Mouse (Mus musculus) hindbrain, embryonic 12.5 days (tissue): ENCODE data around the gene Polr2e. TPM values are rescaled to one million over a fixed set of nuclear protein-coding genes. Genes with fewer than 3 reads are reported as not detected.
"Not testable (repeated sequence)": the region's sequence is repeated elsewhere in the genome, so short reads cannot be mapped to it uniquely, and the experiment has no call there.

Experiments
- ATAC-seq: fragments of 200-750 bp; cut with Nextera tagmentation; 2 replicates; pipeline ENCODE4 v1.8.0; 2017; ENCODE audit warnings: moderate TSS enrichment; ENCODE audit not compliant: low FRiP score
- H3K27ac ChIP-seq: fragments of 300-500 bp; sonication (generic); 2 replicates; pipeline ENCODE4 v1.5.1; 2016; ENCODE audit warnings: mild to moderate bottlenecking
- H3K27me3 ChIP-seq: fragments of 300-500 bp; sonication (generic); 2 replicates; pipeline ENCODE4 v1.6.1; 2016; ENCODE audit warnings: mild to moderate bottlenecking
- H3K36me3 ChIP-seq: fragments of 300-500 bp; sonication (generic); 2 replicates; pipeline ENCODE4 v1.6.1; 2016; ENCODE audit warnings: mild to moderate bottlenecking
- H3K4me1 ChIP-seq: fragments of 300-500 bp; sonication (generic); 2 replicates; pipeline ENCODE4 v1.6.1; 2016
- H3K4me2 ChIP-seq: fragments of 300-500 bp; sonication (generic); replicated peaks from 2 replicates; pipeline ENCODE4 v1.6.1; 2016; ENCODE audit warnings: mild to moderate bottlenecking
- H3K4me3 ChIP-seq: fragments of 300-500 bp; sonication (generic); 2 replicates; pipeline ENCODE4 v1.5.1; 2016; ENCODE audit warnings: mild to moderate bottlenecking
- H3K9ac ChIP-seq: fragments of 300-500 bp; sonication (generic); 2 replicates; pipeline ENCODE4 v1.6.1; 2016; ENCODE audit warnings: mild to moderate bottlenecking, moderate library complexity
- H3K9me3 ChIP-seq: fragments of 300-500 bp; sonication (generic); replicated peaks from 2 replicates; pipeline ENCODE4 v1.6.1; 2016; ENCODE audit warnings: mild to moderate bottlenecking
- WGBS: fragments of 180-500 bp; shearing (Covaris S2); methylation state at CpG from one replicate; pipeline ENCODE4 v1.1.7; 2016; 5-methylcytosine and 5-hydroxymethylcytosine counted together
- polyA plus RNA-seq: library from polyadenylated mRNA; unstranded; fragments of >200 nt; fragmentation: Nextera tagmentation; extraction: Ambion mirVana; gene quantifications from 2 replicates; pipeline ENCODE4 v1.2.1, GENCODE M21; 2016

Polr2e gene
- polyA plus RNA-seq, 1 experiment from 2014 or later = 171 TPM

DNA sequence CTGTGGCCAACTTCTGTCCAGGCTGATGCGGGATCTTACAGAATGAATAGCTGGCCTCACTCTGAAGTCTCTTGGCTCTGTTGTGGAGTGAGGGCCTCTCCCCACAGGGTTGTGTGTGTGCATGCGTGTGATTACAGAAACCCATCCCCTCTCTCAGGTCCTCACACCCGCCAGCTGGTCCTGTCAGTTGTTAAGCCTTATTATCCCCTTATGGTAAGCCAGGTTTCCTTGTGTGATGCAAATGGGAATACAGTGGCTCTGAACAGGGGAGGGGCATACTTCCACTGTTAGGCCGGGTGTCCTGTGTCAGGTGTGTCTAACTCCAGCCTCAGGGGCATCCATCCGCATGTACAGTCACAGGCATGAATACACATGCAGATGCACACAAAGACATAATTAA is 6.2 kb upstream of the Polr2e start:
- peaks cover 21% of the 10 kb centered on the region for H3K4me1 ChIP-seq
- WGBS = 78% methylated on average over 5 of the region's 5 CpGs
- H3K4me2 ChIP-seq = no peak overlapping the region
- ATAC-seq = no peak
- H3K36me3 ChIP-seq = no peaks in the 10 kb centered on the region
- no peaks in the 10 kb centered on the region for H3K9me3 ChIP-seq
- no peak overlapping the region for H3K4me3 ChIP-seq
- H3K27ac ChIP-seq = no peak overlapping the region
- H3K9ac ChIP-seq = no peak overlapping the region
- H3K27me3 ChIP-seq = peaks cover 7% of the 10 kb centered on the region; the same call in 1 of the 2 replicates

DNA sequence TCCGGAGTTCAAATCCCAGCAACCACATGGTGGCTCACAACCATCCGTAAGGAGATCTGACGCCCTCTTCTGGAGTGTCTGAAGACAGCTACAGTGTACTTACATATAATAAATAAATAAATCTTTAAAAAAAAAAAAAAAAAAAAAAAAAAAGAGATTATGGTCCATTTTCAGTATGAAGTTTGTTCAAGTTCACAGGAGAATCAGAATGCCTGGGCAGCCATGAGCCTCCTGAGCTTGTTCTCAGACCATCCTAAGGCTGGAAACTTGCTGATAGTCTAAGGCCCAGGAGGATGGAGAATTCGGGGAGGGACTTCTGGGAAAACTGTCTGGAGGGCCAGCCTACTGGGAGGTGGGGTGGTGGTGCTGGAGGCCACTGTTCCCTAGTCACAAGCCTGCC is 5.8 kb upstream of the Polr2e start:
- H3K27ac ChIP-seq, H3K36me3 ChIP-seq, H3K4me2 ChIP-seq, ATAC-seq, H3K9me3 ChIP-seq, H3K27me3 ChIP-seq, H3K4me3 ChIP-seq, H3K9ac ChIP-seq: not testable (repeated sequence)
- H3K4me1 ChIP-seq = peaks cover 21% of the 10 kb centered on the region
- 93% methylated on average over 4 of the region's 4 CpGs for WGBS

DNA sequence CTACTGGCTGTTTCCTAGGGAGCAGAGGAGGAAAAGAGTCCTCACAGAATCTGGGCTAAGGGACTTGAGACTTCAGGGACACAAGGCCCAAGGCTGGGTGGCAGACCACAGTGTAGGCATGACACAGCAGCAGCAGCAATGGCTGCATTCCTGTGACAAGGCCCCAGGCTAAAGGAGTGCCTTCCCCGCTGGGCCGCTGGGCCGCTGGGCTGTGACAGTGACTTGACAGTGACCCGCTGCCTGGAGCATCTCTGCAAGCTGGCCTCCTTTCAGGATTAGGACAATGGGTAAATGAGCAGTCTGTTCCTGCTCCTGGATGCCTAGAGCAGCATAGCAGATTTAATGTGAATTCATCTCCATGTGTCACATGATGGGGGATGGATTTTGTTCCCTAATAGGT is 4.5 kb upstream of the Polr2e start:
- WGBS = 17% methylated on average over 4 of the region's 4 CpGs

DNA sequence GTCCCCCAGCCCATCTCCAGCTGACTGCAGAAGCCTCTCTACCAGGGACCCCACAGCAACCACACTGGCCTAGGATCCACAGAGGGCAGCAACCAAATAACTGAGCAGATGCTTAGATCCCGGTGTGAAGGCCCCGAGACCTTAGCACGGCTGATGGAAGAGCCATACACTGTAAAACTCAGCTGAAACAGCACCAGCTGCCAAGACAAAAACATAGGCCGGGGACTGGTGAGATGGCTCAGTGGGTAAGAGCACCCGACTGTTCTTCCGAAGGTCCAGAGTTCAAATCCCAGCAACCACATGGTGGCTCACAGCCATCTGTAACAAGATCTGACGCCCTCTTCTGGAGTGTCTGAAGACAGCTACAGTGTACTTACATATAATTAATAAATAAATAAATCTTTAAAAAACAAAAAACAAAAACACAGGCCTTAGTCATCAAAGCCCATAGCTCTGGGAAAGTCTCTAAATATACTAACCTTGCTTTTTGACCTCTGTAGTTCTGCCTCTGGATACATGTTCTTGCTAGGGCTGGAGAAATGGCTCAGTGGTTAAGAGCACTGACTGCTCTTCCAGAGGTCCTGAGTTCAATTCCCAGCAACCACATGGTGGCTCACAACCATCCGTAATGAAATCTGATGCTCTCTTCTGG is 1.9 kb upstream of the Polr2e start:
- peaks cover 16% of the 10 kb centered on the region for H3K36me3 ChIP-seq
- H3K4me3 ChIP-seq, H3K27ac ChIP-seq, ATAC-seq, H3K9me3 ChIP-seq, H3K27me3 ChIP-seq, H3K9ac ChIP-seq, H3K4me2 ChIP-seq: not testable (repeated sequence)
- H3K4me1 ChIP-seq = peaks cover 21% of the 10 kb centered on the region
- WGBS = 85% methylated on average over 8 of the region's 8 CpGs

More for the DNA sequence above, 4.5 kb upstream of the Polr2e start:
- H3K4me2 ChIP-seq = no peak overlapping the region
- H3K4me3 ChIP-seq = no peak overlapping the region
- no peak for ATAC-seq
- H3K27me3 ChIP-seq = peaks cover 7% of the 10 kb centered on the region; the same call in 1 of the 2 replicates
- peak overlapping the region; percentile 35; the same call in 1 of the 2 replicates for H3K9ac ChIP-seq
- peaks cover 24% of the 10 kb centered on the region for H3K4me1 ChIP-seq
- peak overlapping the region; percentile 79 for H3K27ac ChIP-seq
- H3K36me3 ChIP-seq = no peaks in the 10 kb centered on the region
- no peaks in the 10 kb centered on the region for H3K9me3 ChIP-seq

DNA sequence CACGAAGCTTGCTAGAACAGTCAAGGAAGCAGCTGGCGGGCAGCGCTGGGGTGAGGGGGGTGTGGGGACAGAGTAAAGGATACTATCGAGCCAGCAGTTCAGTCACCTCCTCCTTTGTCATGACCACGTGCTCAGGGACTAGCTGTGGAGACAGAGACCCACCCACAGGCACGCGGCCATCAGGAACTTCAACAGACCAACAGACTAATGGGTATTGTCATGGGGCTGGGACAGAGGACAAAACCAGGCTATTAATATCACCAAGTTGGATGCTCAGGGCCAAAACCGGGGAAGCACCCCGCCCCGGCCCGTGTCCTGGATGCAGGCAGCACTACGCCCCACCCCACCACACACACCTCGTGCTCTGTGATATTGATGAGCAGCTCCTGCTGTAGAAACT is 2.8 kb downstream of the Polr2e start:
- H3K4me1 ChIP-seq = peaks cover 18% of the 10 kb centered on the region
- no peak overlapping the region for H3K4me3 ChIP-seq
- peak overlapping the region; percentile 13; the same call in 1 of the 2 replicates for H3K9ac ChIP-seq
- H3K27me3 ChIP-seq = no peaks in the 10 kb centered on the region
- 95% methylated on average over 13 of the region's 13 CpGs for WGBS
- no peak overlapping the region for H3K27ac ChIP-seq
- H3K9me3 ChIP-seq = no peaks in the 10 kb centered on the region
- H3K4me2 ChIP-seq = no peak overlapping the region
- H3K36me3 ChIP-seq = peaks cover 38% of the 10 kb centered on the region
- no peak for ATAC-seq

DNA sequence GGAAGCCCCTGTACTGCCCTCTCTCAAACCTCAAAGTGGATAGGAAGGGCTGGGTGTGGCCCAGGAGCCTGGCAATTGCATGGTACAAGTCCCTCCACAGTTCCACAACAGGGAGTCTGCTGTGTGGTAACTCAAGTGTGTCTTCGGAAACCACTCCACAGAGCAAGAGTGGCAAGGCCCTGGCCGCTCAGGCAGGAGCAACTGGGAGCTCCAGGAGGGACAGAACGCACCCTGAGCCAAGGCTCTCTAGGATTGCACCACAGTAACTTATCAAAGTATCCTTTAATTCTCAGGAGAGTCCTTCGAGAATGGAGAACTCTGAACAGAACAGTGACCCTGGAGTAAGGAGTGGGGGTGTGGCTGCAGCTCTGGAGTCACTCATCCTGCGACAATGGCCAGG is 3.9 kb downstream of the Polr2e start:
- peaks cover 38% of the 10 kb centered on the region for H3K36me3 ChIP-seq
- H3K27ac ChIP-seq = 0 out of 2 replicates have a peak overlapping the region, but pooled peaks have one; percentile 44
- 97% methylated on average over 5 of the region's 5 CpGs for WGBS

DNA sequence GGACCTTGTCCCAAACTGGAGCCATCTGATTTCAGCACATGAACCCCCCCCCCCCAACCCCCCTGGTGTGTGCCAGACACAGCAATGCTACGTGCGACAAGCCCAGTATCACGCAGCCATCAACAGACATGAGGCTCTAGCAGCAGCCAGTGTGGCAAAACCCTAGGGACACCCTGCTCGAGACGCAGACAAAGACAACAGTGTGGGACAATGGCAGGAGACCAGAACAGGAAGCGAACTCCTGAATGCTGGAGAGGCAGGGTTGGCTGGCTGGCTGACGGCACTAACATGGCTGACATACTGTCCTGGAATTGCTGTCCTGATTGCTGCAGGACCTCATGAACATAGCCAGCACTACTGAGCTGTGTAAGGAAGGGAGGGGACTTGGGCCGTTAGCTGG is 4.4 kb downstream of the Polr2e start:
- no peak for ATAC-seq
- Histone ChIP-seq H3K4me1 (peaks cover 20% of the 10 kb centered on the region), H3K4me2 (no peak overlapping the region), H3K9me3 (no peaks in the 10 kb centered on the region), H3K36me3 (peaks cover 38% of the 10 kb centered on the region), H3K27me3 (no peaks in the 10 kb centered on the region), H3K9ac (no peak overlapping the region; the same call in 1 of the 2 replicates), H3K4me3 (no peak overlapping the region), H3K27ac (0 out of 2 replicates have a peak overlapping the region, but pooled peaks have one; percentile 44)
- 71% methylated on average over 8 of the region's 8 CpGs for WGBS

More for the DNA sequence above, 3.9 kb downstream of the Polr2e start:
- Histone ChIP-seq H3K4me2 (no peak overlapping the region), H3K4me3 (no peak overlapping the region), H3K27me3 (no peaks in the 10 kb centered on the region), H3K4me1 (peaks cover 18% of the 10 kb centered on the region), H3K9ac (no peak overlapping the region), H3K9me3 (no peaks in the 10 kb centered on the region)
- no peak for ATAC-seq

DNA sequence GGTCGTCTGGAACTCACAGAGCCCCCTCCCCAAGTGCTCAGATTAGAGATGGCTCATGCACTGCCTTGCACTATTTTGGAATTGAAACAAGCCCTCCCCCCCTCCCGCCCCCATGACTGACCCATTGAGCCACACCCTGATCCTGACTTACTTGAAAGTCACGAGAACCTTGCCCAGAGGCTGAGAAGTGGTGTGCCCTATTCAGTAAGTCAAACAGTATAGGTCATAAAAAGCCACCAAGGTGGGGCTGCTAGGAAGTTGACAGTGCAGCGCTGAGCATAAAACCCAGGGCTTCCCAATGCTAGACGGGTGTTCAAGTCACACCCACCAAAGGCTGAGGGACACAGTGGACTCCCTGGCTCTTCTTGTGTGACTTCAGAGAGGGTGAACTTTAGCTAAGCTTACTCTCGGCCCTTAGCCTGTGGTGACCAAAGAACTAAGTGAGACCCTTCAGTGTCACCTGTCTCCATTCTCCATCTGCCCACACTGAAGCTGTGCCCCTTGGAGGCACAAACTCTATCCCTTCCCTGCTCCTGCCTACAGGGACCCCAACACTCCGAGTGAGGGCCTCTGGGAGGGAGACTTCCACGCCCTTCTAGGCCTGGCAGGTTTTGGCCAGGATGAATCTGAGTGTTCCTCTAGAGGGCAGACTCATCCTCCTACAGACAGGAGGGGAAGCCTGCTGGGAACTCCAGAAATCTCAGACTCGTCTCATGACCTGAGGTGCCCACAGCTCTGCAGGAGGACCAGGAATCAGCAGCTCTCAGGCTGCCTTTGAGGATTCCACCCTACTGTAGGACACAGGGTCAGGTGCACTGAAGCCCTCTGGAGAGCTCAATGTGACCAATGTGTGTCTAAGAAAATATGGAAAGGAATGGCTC is 5.8 kb downstream of the Polr2e start:
- Histone ChIP-seq H3K4me3 (no peak overlapping the region), H3K27me3 (no peaks in the 10 kb centered on the region), H3K4me1 (peaks cover 15% of the 10 kb centered on the region), H3K9ac (no peak overlapping the region), H3K27ac (peak overlapping the region; percentile 23; the same call in 1 of the 2 replicates), H3K9me3 (no peaks in the 10 kb centered on the region), H3K36me3 (peaks cover 38% of the 10 kb centered on the region), H3K4me2 (no peak overlapping the region)
- no peak for ATAC-seq
- WGBS = 46% methylated on average over 9 of the region's 9 CpGs

DNA sequence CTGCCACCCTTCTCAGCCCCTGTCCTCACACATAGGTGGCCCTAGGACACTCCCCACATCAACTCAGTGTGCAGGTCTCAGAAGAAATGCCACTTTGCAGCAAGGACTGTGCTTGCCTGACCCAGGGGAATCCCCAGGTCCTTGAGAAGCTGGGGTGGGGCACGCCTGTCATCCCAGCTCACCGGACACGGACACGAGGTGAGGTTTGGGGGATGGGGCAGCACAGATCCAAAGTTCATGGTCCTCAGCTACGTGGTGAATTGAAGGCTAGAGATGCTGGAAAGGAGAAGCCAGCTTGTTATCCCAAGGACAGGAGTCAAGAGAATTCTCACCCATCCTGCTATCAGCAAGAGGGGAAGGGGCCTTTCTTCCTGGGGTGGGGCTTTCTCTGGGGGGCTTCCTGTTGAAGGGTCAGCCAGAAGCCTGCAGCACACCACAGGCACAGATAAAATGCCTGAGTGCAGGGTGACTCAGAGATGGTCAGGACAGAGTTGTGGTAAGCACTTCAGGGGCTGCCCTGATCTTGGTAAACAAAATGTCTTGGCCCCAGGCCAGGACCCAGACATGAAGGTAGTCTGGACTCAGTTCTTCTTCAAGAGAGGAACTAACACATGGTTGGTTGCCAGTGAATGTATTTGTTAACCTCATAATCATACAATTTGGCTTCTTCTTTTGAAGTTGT is 6.7 kb downstream of the Polr2e start:
- ATAC-seq = no peak
- Histone ChIP-seq H3K9ac (no peak overlapping the region), H3K4me3 (no peak overlapping the region), H3K36me3 (peaks cover 34% of the 10 kb centered on the region), H3K9me3 (no peaks in the 10 kb centered on the region), H3K4me1 (peaks cover 7% of the 10 kb centered on the region), H3K27ac (peak overlapping the region; percentile 23; the same call in 1 of the 2 replicates), H3K27me3 (no peaks in the 10 kb centered on the region), H3K4me2 (no peak overlapping the region)
- WGBS = 81% methylated on average over 5 of the region's 5 CpGs

DNA sequence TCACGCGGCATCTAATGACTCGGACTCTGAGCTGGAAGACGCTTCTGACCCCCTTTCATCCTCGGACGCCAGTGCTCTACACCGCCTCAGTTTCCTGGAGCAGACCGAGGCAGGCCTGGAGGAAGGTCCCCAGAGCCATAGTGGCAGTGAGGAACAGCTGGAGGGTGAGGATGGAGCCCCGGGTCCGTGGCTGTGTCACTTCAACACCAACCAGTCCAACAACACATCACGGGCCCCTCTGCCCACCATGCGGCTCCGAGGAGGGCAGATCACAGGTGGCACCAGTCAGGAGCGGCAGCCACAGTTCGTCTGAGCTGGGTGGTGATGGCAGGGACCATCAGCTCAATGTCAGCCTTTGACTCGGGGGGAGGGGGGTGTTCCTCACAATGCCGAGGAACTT is 8.9 kb downstream of the Polr2e start:
- Histone ChIP-seq H3K27me3 (no peaks in the 10 kb centered on the region), H3K9me3 (no peaks in the 10 kb centered on the region), H3K27ac (no peak overlapping the region), H3K4me3 (no peak overlapping the region), H3K4me2 (no peak overlapping the region), H3K4me1 (0 out of 2 replicates have a peak, but pooled peaks cover 3% of the 10 kb centered on the region), H3K9ac (peak overlapping the region; percentile 27; the same call in 1 of the 2 replicates), H3K36me3 (peaks cover 14% of the 10 kb centered on the region)
- no peak for ATAC-seq
- 86% methylated on average over 17 of the region's 17 CpGs for WGBS

DNA sequence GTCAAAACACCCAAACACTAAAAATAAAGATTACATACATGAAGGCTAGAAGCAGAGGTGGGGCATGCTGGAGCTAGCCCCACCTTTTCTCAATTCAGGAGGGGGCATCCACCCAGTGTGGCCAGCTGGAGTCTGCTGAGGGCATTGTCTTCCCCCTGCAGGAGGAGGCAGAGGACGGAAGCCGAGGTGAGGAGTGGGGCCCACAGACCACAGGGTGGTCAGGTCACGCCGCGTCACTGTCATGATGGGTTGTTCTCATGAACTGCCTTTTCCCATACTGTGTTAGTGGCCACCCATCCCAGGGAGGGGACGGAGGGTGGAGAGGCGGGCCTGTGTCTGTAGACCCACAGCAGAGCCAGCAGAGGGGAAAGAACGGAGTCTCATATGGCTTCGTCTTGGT is 9.4 kb downstream of the Polr2e start:
- H3K27me3 ChIP-seq = no peaks in the 10 kb centered on the region
- H3K4me3 ChIP-seq = no peak overlapping the region
- no peak overlapping the region for H3K27ac ChIP-seq
- H3K4me1 ChIP-seq = 0 out of 2 replicates have a peak, but pooled peaks cover 3% of the 10 kb centered on the region
- no peak overlapping the region for H3K4me2 ChIP-seq
- H3K9me3 ChIP-seq = no peaks in the 10 kb centered on the region
- 86% methylated on average over 9 of the region's 9 CpGs for WGBS
- H3K36me3 ChIP-seq = peaks cover 8% of the 10 kb centered on the region
- ATAC-seq = no peak
- 0 out of 2 replicates have a peak overlapping the region, but pooled peaks have one; percentile 27 for H3K9ac ChIP-seq

DNA sequence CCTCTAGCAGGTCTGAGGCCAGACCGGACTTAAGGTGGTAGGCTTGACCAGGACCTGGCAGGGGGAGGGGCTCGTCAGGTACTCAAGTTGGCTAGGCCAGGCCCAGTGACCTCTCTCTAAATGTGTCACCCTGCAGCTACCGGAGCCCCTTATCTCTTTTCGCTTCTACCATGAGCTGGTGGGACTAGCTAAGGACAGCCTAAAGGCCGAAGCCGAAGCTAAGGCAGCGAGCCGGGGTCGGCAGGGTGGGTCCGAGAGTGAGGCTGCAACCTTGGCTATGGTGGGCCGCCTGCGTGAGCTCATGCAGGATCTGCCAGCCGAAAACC is 11.1 kb downstream of the Polr2e start:
- Histone ChIP-seq H3K27ac (no peak overlapping the region), H3K4me1 (0 out of 2 replicates have a peak, but pooled peaks cover 3% of the 10 kb centered on the region), H3K27me3 (no peaks in the 10 kb centered on the region), H3K36me3 (no peaks in the 10 kb centered on the region), H3K4me3 (no peak overlapping the region), H3K9ac (no peak overlapping the region), H3K9me3 (no peaks in the 10 kb centered on the region), H3K4me2 (no peak overlapping the region)
- whole genome bisulfite sequencing = 93% methylated on average over 13 of the region's 13 CpGs
- ATAC-seq = no peak
